Mouse (Mus musculus): ENCODE measurements at regions not wholly inside any gene's neighbourhood (a gene's known extent, or its start where the extent isn't known, plus 50 kb on each side); places are given as distances from the start of the nearest gene placed in this dataset.

GRCm38 (mm10) chr13:54318601-54319000, 52.5 kb upstream of the Cplx2 start:
- DNase-seq = no peak

GRCm38 (mm10) chr13:54320212-54320611, 50.9 kb upstream of the Cplx2 start:
- no peak for DNase-seq

- no peak for DNase-seq
These were observed 50.1 kb upstream of the Cplx2 start for GRCm38 (mm10) chr13:54321011-54321410.
